Mouse (Mus musculus) heart, postnatal 0 days (tissue): Measurements from ENCODE around the gene Lyrm7.

Experiments used
- CTCF ChIP-seq: IDR thresholded peaks from 2 replicates; pipeline ENCODE4 v1.5.1; 2016; ENCODE audit warnings: antibody characterized with exemption, control low read depth, low read depth
- EP300 ChIP-seq: IDR thresholded peaks from 2 replicates; pipeline ENCODE4 v1.6.1; 2016; ENCODE audit warnings: antibody characterized with exemption, low read depth

DNA sequence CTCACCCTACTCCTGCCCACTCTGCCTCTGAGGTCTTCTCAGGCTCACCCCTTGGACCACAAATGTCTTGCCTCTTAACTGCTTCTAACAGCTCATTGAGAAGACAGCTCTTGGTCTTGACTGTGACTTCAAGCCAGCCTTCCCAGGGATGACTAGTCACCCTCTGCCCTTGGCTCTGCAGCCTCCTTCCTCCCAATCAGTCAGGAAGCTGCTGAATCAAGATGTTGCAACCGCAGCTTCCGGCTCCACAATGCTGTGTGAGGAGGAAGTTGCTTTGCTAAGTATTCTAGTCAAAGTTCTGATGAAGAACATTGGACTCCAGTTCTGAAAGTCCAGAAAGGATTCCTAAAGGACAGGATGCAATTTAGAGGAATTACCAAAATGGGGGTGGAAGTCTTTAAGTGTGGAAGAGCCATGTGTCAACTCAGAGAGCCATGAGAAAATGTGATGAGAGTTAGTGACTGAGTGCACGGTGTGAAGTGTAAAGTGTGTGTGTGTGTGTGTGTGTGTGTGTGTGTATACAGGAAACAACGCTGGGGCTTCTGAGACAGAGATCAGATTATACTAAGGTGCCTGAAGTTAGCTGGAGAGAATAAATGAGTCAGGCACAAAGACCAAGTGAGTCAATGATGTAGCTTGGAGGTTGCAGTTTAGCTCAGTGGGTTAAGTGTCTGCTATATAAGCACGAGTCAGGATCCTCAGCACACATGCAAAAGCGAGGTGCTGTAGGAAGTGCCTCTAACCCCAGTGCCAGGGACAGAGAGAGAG lies 58.7 kb downstream of the Lyrm7 start:
- TF ChIP-seq CTCF, result no peak
- TF ChIP-seq EP300, result no peak
